Mouse (Mus musculus): ENCODE data around the gene Fer. TPM values are rescaled to one million over a fixed set of nuclear protein-coding genes. Genes with fewer than 3 reads are reported as not detected.

Fer gene
- polyA plus RNA-seq, 1 experiment from 2014 or later, result 26.8 TPM

GRCm38 (mm10) chr17:63972181-63972580 lies 109.3 kb downstream of the Fer start:
- no peaks in the 10 kb centered on the region for H3K4me1 ChIP-seq (ENCODE audit: control insufficient read depth, insufficient read depth, low read length)
- ATAC-seq (ENCODE audit: insufficient number of reproducible peaks, low FRiP score, low TSS enrichment, low read depth) (no peak), DNase-seq (ENCODE audit: low spot score) (no peak)
- no peak overlapping the region for H3K4me3 ChIP-seq (ENCODE audit: low read depth, low read length)
- WGBS, result 74% methylated on average over 4 of the region's 4 CpGs
- no peaks in the 10 kb centered on the region for H3K27me3 ChIP-seq (ENCODE audit: control insufficient read depth, insufficient read depth, low read length)
- no peak overlapping the region for H3K4me2 ChIP-seq (ENCODE audit: low read depth, severe bottlenecking)
- no peak overlapping the region for H3K27ac ChIP-seq (replicated peaks; ENCODE audit: low read depth, low read length)
- H3K36me3 ChIP-seq (ENCODE audit: control insufficient read depth, insufficient read depth, low read length), result no peaks in the 10 kb centered on the region
- no peak overlapping the region for H3K9ac ChIP-seq (ENCODE audit: low read length)
- no peaks in the 10 kb centered on the region for H3K9me3 ChIP-seq (ENCODE audit: control insufficient read depth, low read length)

DNA sequence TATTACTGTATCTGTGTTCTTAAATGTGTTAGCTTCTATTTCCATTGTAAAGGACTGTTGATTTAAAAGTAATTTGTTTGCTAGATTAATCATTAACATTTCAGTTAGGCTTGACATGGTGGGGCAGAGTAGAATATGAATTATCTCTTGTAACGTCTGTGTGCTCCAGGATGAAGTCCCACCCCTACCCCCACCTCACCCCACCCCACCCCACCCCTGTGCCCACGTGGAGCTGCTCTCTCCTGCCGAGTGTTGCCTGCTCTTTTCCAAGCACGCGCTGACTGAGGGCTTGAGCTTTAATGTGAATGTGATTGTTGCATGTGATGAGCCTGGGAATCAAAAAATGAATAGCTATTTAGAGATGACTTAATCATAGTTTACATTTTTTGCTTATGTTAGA lies 110.9 kb downstream of the Fer start:
- WGBS, result 75% methylated on average over 5 of the region's 5 CpGs
- ATAC-seq (ENCODE audit: insufficient number of reproducible peaks, low FRiP score, low TSS enrichment, low read depth), result no peak

DNA sequence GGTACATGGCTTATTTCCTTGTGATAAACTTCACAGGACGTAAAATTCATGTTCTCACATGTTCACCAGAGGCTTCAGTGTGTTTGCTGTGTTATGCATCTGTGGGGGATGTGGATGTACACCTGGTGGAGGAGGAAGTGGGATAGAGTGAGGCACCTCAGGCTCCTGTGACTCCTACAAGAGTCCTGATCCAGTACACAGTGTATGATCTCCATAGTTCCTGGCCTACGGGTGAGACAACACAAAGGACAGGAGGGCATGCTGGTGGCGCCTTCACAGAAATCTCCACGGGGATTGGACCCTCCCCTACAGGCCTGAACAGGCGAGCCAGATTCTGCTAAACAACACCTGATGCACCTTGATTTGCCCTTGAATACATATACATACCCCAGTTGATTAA lies 111.4 kb downstream of the Fer start:
- no peak overlapping the region for H3K27ac ChIP-seq (replicated peaks; ENCODE audit: low read depth, low read length)
- DNase-seq (ENCODE audit: low spot score) (no peak), ATAC-seq (ENCODE audit: insufficient number of reproducible peaks, low FRiP score, low TSS enrichment, low read depth) (no peak)
- H3K9me3 ChIP-seq (ENCODE audit: control insufficient read depth, low read length), result no peaks in the 10 kb centered on the region
- H3K4me1 ChIP-seq (ENCODE audit: control insufficient read depth, insufficient read depth, low read length), result no peaks in the 10 kb centered on the region
- no peak overlapping the region for H3K9ac ChIP-seq (ENCODE audit: low read length)
- 87% methylated on average over 5 of the region's 5 CpGs for WGBS
- no peaks in the 10 kb centered on the region for H3K27me3 ChIP-seq (ENCODE audit: control insufficient read depth, insufficient read depth, low read length)
- no peak overlapping the region for H3K4me3 ChIP-seq (ENCODE audit: low read depth, low read length)
- no peak overlapping the region for H3K4me2 ChIP-seq (ENCODE audit: low read depth, severe bottlenecking)
- no peaks in the 10 kb centered on the region for H3K36me3 ChIP-seq (ENCODE audit: control insufficient read depth, insufficient read depth, low read length)

More for the DNA sequence above, 110.9 kb downstream of the Fer start:
- no peak overlapping the region for H3K4me3 ChIP-seq (ENCODE audit: low read depth, low read length)
- no peaks in the 10 kb centered on the region for H3K9me3 ChIP-seq (ENCODE audit: control insufficient read depth, low read length)
- no peaks in the 10 kb centered on the region for H3K27me3 ChIP-seq (ENCODE audit: control insufficient read depth, insufficient read depth, low read length)
- no peak for DNase-seq (ENCODE audit: low spot score)
- no peak overlapping the region for H3K9ac ChIP-seq (ENCODE audit: low read length)
- no peaks in the 10 kb centered on the region for H3K36me3 ChIP-seq (ENCODE audit: control insufficient read depth, insufficient read depth, low read length)
- H3K27ac ChIP-seq (replicated peaks; ENCODE audit: low read depth, low read length), result no peak overlapping the region
- H3K4me2 ChIP-seq (ENCODE audit: low read depth, severe bottlenecking), result no peak overlapping the region
- no peaks in the 10 kb centered on the region for H3K4me1 ChIP-seq (ENCODE audit: control insufficient read depth, insufficient read depth, low read length)

GRCm38 (mm10) chr17:63978794-63979571 lies 116.1 kb downstream of the Fer start:
- Histone ChIP-seq H3K27ac (replicated peaks; ENCODE audit: low read depth, low read length) (no peak overlapping the region), H3K36me3 (ENCODE audit: control insufficient read depth, insufficient read depth, low read length) (no peaks in the 10 kb centered on the region), H3K9ac (ENCODE audit: low read length) (no peak overlapping the region), H3K4me1 (ENCODE audit: control insufficient read depth, insufficient read depth, low read length) (no peaks in the 10 kb centered on the region), H3K4me2 (ENCODE audit: low read depth, severe bottlenecking) (no peak overlapping the region), H3K4me3 (ENCODE audit: low read depth, low read length) (no peak overlapping the region), H3K27me3 (ENCODE audit: control insufficient read depth, insufficient read depth, low read length) (no peaks in the 10 kb centered on the region), H3K9me3 (ENCODE audit: control insufficient read depth, low read length) (no peaks in the 10 kb centered on the region)
- 86% methylated on average over 4 of the region's 4 CpGs for WGBS
- no peak for DNase-seq (ENCODE audit: low spot score)
- ATAC-seq (ENCODE audit: insufficient number of reproducible peaks, low FRiP score, low TSS enrichment, low read depth), result no peak

- Histone ChIP-seq H3K9me3 (ENCODE audit: control insufficient read depth, low read length) (no peaks in the 10 kb centered on the region), H3K4me2 (ENCODE audit: low read depth, severe bottlenecking) (no peak overlapping the region), H3K4me1 (ENCODE audit: control insufficient read depth, insufficient read depth, low read length) (no peaks in the 10 kb centered on the region), H3K4me3 (ENCODE audit: low read depth, low read length) (no peak overlapping the region), H3K36me3 (ENCODE audit: control insufficient read depth, insufficient read depth, low read length) (no peaks in the 10 kb centered on the region), H3K27ac (replicated peaks; ENCODE audit: low read depth, low read length) (no peak overlapping the region), H3K27me3 (ENCODE audit: control insufficient read depth, insufficient read depth, low read length) (no peaks in the 10 kb centered on the region), H3K9ac (ENCODE audit: low read length) (no peak overlapping the region)
- 88% methylated on average over 3 of the region's 3 CpGs for WGBS
- no peak for ATAC-seq (ENCODE audit: insufficient number of reproducible peaks, low FRiP score, low TSS enrichment, low read depth)
- no peak for DNase-seq (ENCODE audit: low spot score)
Observed at GRCm38 (mm10) chr17:63980167-63980566, 117.3 kb downstream of the Fer start.

DNA sequence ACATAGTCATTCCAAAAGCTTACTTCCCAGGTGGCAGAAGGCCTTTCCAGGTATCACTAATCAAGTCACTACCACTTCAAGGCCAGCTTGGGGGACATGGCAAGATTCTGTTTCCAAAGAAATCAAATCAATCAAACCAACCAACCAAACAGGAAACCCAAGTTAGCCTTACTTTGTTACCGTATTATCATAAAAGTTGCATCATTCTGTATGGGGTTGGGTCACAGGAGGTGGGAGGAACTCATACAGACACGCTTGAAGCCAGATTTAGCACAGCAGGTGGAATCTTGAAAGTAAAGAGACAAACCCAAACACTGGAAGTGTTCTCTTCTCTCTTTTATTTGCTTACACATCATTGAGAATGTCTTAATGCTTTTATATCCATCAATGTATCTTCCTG lies 125.8 kb downstream of the Fer start:
- no peak for DNase-seq (ENCODE audit: low spot score)
- 89% methylated on average over 2 of the region's 2 CpGs for WGBS
- Histone ChIP-seq H3K9ac (ENCODE audit: low read length) (no peak overlapping the region), H3K27me3 (ENCODE audit: control insufficient read depth, insufficient read depth, low read length) (no peaks in the 10 kb centered on the region), H3K4me2 (ENCODE audit: low read depth, severe bottlenecking) (no peak overlapping the region), H3K4me3 (ENCODE audit: low read depth, low read length) (no peak overlapping the region), H3K27ac (replicated peaks; ENCODE audit: low read depth, low read length) (no peak overlapping the region), H3K4me1 (ENCODE audit: control insufficient read depth, insufficient read depth, low read length) (no peaks in the 10 kb centered on the region), H3K9me3 (ENCODE audit: control insufficient read depth, low read length) (no peaks in the 10 kb centered on the region), H3K36me3 (ENCODE audit: control insufficient read depth, insufficient read depth, low read length) (no peaks in the 10 kb centered on the region)
- no peak for ATAC-seq (ENCODE audit: insufficient number of reproducible peaks, low FRiP score, low TSS enrichment, low read depth)

DNA sequence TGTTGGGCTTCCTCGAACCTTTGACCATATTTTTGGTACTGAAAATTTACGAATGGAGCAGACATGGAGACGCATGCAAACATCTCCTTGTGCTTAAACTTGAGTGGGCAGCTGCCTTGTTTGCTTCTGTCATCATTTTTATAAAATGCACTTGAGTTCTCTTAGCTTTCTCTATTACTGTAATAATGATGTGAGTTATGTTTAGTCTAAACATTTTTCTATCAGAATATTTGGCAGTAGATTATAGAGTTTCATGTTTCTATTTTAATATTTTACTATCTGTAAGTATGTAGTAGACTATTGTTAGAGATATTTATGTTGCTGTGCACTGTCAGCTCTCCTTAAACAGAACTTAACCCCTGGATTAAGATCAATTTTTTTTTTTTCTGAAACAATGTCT lies 128.3 kb downstream of the Fer start:
- no peaks in the 10 kb centered on the region for H3K4me1 ChIP-seq (ENCODE audit: control insufficient read depth, insufficient read depth, low read length)
- DNase-seq (ENCODE audit: low spot score), result no peak
- no peak for ATAC-seq (ENCODE audit: insufficient number of reproducible peaks, low FRiP score, low TSS enrichment, low read depth)
- H3K9me3 ChIP-seq (ENCODE audit: control insufficient read depth, low read length), result no peaks in the 10 kb centered on the region
- H3K27me3 ChIP-seq (ENCODE audit: control insufficient read depth, insufficient read depth, low read length), result no peaks in the 10 kb centered on the region
- H3K4me3 ChIP-seq (ENCODE audit: low read depth, low read length), result no peak overlapping the region
- H3K36me3 ChIP-seq (ENCODE audit: control insufficient read depth, insufficient read depth, low read length), result no peaks in the 10 kb centered on the region
- no peak overlapping the region for H3K9ac ChIP-seq (ENCODE audit: low read length)
- H3K4me2 ChIP-seq (ENCODE audit: low read depth, severe bottlenecking), result no peak overlapping the region
- WGBS, result 94% methylated on average over 3 of the region's 3 CpGs
- H3K27ac ChIP-seq (replicated peaks; ENCODE audit: low read depth, low read length), result no peak overlapping the region

DNA sequence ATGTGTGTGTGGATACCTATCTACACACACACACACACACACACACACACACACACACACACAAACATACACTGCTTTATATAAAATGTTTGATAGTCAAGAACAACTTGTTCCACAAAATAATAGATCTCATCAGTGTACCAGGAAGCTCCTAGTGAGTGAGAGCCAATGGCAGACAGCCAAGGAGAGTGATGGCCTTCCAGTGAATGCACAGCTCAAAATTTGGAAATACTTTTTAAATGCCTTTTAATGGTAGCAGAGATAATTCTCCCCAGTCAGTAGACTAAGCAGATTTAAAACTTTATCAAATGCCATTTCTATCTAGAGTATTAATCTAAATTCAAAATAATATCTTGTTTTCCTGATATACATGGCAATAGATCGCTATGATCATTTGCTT lies 133.1 kb downstream of the Fer start:
- Histone ChIP-seq H3K27ac (replicated peaks; ENCODE audit: low read depth, low read length) (no peak overlapping the region), H3K27me3 (ENCODE audit: control insufficient read depth, insufficient read depth, low read length) (no peaks in the 10 kb centered on the region), H3K4me1 (ENCODE audit: control insufficient read depth, insufficient read depth, low read length) (no peaks in the 10 kb centered on the region), H3K9ac (ENCODE audit: low read length) (no peak overlapping the region), H3K4me2 (ENCODE audit: low read depth, severe bottlenecking) (no peak overlapping the region), H3K36me3 (ENCODE audit: control insufficient read depth, insufficient read depth, low read length) (no peaks in the 10 kb centered on the region), H3K4me3 (ENCODE audit: low read depth, low read length) (no peak overlapping the region), H3K9me3 (ENCODE audit: control insufficient read depth, low read length) (no peaks in the 10 kb centered on the region)
- ATAC-seq (ENCODE audit: insufficient number of reproducible peaks, low FRiP score, low TSS enrichment, low read depth) (no peak), DNase-seq (ENCODE audit: low spot score) (no peak)
- 88% methylated on average over 1 of the region's 1 CpGs for whole genome bisulfite sequencing

DNA sequence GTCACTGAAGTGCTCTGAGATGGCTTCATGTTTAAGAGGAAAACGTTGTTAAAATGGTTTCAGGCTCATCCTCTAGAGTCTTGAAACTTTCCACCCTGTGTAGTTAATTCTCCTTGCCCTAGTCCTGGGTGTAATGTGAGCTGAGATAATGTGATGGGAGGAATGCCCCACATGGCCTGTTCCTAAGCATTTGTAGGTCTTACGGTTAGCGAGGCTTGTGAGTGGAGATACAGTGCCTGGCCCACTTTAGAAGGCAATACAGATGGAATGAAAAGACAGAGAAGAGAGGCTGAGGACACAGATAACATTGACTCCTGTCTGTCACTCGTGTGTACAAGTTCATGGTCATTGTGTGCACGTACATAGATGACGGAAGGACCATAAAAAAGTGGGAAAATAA lies 134.8 kb downstream of the Fer start:
- 87% methylated on average over 6 of the region's 6 CpGs for WGBS
- H3K27ac ChIP-seq (replicated peaks; ENCODE audit: low read depth, low read length), result no peak overlapping the region
- H3K36me3 ChIP-seq (ENCODE audit: control insufficient read depth, insufficient read depth, low read length), result no peaks in the 10 kb centered on the region
- no peak overlapping the region for H3K4me3 ChIP-seq (ENCODE audit: low read depth, low read length)
- H3K4me2 ChIP-seq (ENCODE audit: low read depth, severe bottlenecking), result no peak overlapping the region
- ATAC-seq (ENCODE audit: insufficient number of reproducible peaks, low FRiP score, low TSS enrichment, low read depth) (no peak), DNase-seq (ENCODE audit: low spot score) (no peak)
- H3K27me3 ChIP-seq (ENCODE audit: control insufficient read depth, insufficient read depth, low read length), result no peaks in the 10 kb centered on the region
- no peak overlapping the region for H3K9ac ChIP-seq (ENCODE audit: low read length)
- H3K4me1 ChIP-seq (ENCODE audit: control insufficient read depth, insufficient read depth, low read length), result no peaks in the 10 kb centered on the region
- no peaks in the 10 kb centered on the region for H3K9me3 ChIP-seq (ENCODE audit: control insufficient read depth, low read length)

Data from limb, embryonic 11.5 days (tissue).